Mouse (Mus musculus): ENCODE results near the gene Mrfap1.

- TF ChIP-seq POLR2A (IDR thresholded peaks at IDR 0.05; ENCODE audit: insufficient read depth, low read depth, low read length) (no peak), CTCF (IDR thresholded peaks at IDR 0.05; ENCODE audit: insufficient read depth, low read depth, low read length) (no peak)
Measured at GRCm38 (mm10) chr5:36791861-36792260, 4.7 kb downstream of the Mrfap1 start.
